Mouse (Mus musculus) liver, embryonic 14.5 days (tissue): ENCODE measurements at regions not wholly inside any gene's neighbourhood (a gene's known extent, or its start where the extent isn't known, plus 50 kb on each side); places are given as distances from the start of the nearest gene placed in this dataset.

Experiments
- CTCF ChIP-seq: IDR thresholded peaks from 2 replicates; pipeline ENCODE4 v1.5.1; 2016; ENCODE audit warnings: antibody characterized with exemption, low read depth, control low read depth
- EP300 ChIP-seq: IDR thresholded peaks from 2 replicates; pipeline ENCODE4 v1.6.1; 2016; ENCODE audit warnings: antibody characterized with exemption, low read depth

GRCm38 (mm10) chr9:32006350-32006749 lies 93.1 kb upstream of the Barx2 start:
- TF ChIP-seq CTCF = no peak
- no peak for TF ChIP-seq EP300
